Mouse (Mus musculus) pancreas, adult 10 weeks (tissue): ENCODE measurements around the gene Ccdc153. TPM values are rescaled to one million over a fixed set of nuclear protein-coding genes. Genes with fewer than 3 reads are reported as not detected.

Experiments
- polyA plus RNA-seq: library from polyadenylated mRNA; stranded (reverse); fragments of 350-450 nt; fragmentation: Illumina TruSeq; extraction: RNeasy Lipid Tissue Mini Kit (QIAGEN cat#74804); gene quantifications from one replicate; pipeline ENCODE4 v1.2.3, GENCODE M21; 2015; ENCODE audit warnings: low read depth, low replicate concordance; ENCODE audit not compliant: insufficient read depth

Gene Ccdc153
- polyA plus RNA-seq = not detected

GRCm38 (mm10) chr9:44240399-44240798, at the start of gene Ccdc153:
Gene Ccdc153, plus strand, starts transcription at chr9:44240676.

GRCm38 (mm10) chr9:44233802-44234478, 6.5 kb upstream of the Ccdc153 start, which contains the start of gene Cbl:
Gene Cbl, minus strand, starts transcription at chr9:44234049.

GRCm38 (mm10) chr9:44251314-44251713, 10.8 kb downstream of the Ccdc153 start, which contains the start of gene Pdzd3:
Gene Pdzd3, minus strand, starts transcription at chr9:44251471.

GRCm38 (mm10) chr9:44268432-44268831, 28.0 kb downstream of the Ccdc153 start, which contains the start of gene Nlrx1:
Gene Nlrx1, minus strand, starts transcription at chr9:44268599.

GRCm38 (mm10) chr9:44288076-44288958, 47.8 kb downstream of the Ccdc153 start, which contains the start of gene Abcg4:
Gene Abcg4, minus strand, starts transcription at chr9:44288615.

Other genes starting within 250 kb of the Ccdc153 start
- 32.5 TPM for gene Thy1, start 197.3 kb upstream of the Ccdc153 start, polyA plus RNA-seq
- 3.8 TPM for gene Usp2, start 173.7 kb upstream of the Ccdc153 start, polyA plus RNA-seq
- not detected for gene Mfrp, start 138.9 kb upstream of the Ccdc153 start, polyA plus RNA-seq
- gene C1qtnf5, start 133.4 kb upstream of the Ccdc153 start, polyA plus RNA-seq = 4.0 TPM
- gene Gm49380, start 127.2 kb upstream of the Ccdc153 start, polyA plus RNA-seq = 0.68 TPM
- 3.7 TPM for gene Rnf26, start 127.2 kb upstream of the Ccdc153 start, polyA plus RNA-seq
- 20.3 TPM for gene Mcam, start 106.2 kb upstream of the Ccdc153 start, polyA plus RNA-seq
- 3.7 TPM for gene Cbl, start 6.6 kb upstream of the Ccdc153 start, polyA plus RNA-seq
- gene Pdzd3, start 10.8 kb downstream of the Ccdc153 start, polyA plus RNA-seq = not detected
- gene Nlrx1, start 27.9 kb downstream of the Ccdc153 start, polyA plus RNA-seq = 1.5 TPM
- gene Abcg4, start 47.9 kb downstream of the Ccdc153 start, polyA plus RNA-seq = not detected
- gene Hinfp, start 65.0 kb downstream of the Ccdc153 start, polyA plus RNA-seq = 6.1 TPM
- 7.6 TPM for gene C2cd2l, start 79.6 kb downstream of the Ccdc153 start, polyA plus RNA-seq
- 13.7 TPM for gene Dpagt1, start 85.3 kb downstream of the Ccdc153 start, polyA plus RNA-seq
- gene H2afx, start 94.0 kb downstream of the Ccdc153 start, polyA plus RNA-seq = 5.7 TPM
- 13.2 TPM for gene Hmbs, start 103.6 kb downstream of the Ccdc153 start, polyA plus RNA-seq
- 10.4 TPM for gene Vps11, start 121.0 kb downstream of the Ccdc153 start, polyA plus RNA-seq
- gene Hyou1, start 138.8 kb downstream of the Ccdc153 start, polyA plus RNA-seq = 69.6 TPM
- gene Slc37a4, start 156.2 kb downstream of the Ccdc153 start, polyA plus RNA-seq = 13.2 TPM
- gene Rps25, start 166.5 kb downstream of the Ccdc153 start, polyA plus RNA-seq = 701 TPM
- gene Trappc4, start 166.9 kb downstream of the Ccdc153 start, polyA plus RNA-seq = 19.2 TPM
- gene Ccdc84, start 177.9 kb downstream of the Ccdc153 start, polyA plus RNA-seq = 37.6 TPM
- not detected for gene Foxr1, start 200.5 kb downstream of the Ccdc153 start, polyA plus RNA-seq
- gene Upk2, start 214.3 kb downstream of the Ccdc153 start, polyA plus RNA-seq = not detected
- 7.3 TPM for gene Bcl9l, start 242.1 kb downstream of the Ccdc153 start, polyA plus RNA-seq